In the genomic region with DNA sequence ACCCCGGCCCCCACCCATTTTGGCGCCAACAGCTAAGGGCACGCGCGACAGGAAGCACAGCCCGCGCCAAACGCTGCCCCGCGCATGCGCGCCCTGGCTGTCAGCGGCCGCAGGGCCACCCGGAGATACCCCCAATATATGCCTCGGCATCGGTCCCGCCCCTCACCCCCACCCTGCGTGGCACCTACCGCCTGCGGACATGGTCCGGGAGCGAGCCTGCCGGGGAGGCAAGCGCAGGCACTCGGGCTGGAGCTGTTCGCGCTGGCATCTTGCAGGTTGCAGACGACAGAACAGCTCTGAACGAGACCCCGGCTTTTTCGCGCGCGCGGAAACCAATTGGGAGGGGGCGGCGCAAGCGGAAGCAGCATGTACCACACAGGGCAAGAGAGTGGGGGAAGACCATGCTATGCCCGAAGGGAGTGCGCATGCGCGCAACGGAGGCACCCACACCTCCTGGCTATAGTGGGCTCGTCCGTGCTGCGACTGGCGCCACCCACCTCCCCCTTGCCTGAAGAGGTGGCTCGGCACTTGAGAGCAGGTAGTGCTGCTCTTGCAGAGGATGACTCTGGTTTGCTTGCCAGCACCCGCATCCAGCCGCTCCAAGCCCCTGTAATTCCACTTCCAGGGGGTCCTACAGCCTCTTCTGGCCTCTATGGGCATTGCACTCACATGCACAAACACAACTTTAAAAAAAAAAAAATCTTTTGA, we compare ENCODE assay signal across 8 mouse cellular contexts. TPM values are rescaled to one million over a fixed set of nuclear protein-coding genes. Genes with fewer than 3 reads are reported as not detected.
A peak's percentile ranks its signal among the peaks of the same experiment; 100 is the strongest.
DNase-seq lines count a peak whose midpoint lies in the region; ATAC-seq and TF ChIP-seq lines count a peak whose summit lies in the region.

No protein-coding gene starts in this region.

- peak overlapping the region; percentile 87 for H3K4me3 ChIP-seq in embryonic facial prominence, embryonic 13.5 days
- peak overlapping the region; percentile 85 for H3K4me3 ChIP-seq in heart, adult 2 months
- H3K4me3 ChIP-seq in limb, embryonic 13.5 days = peak overlapping the region; percentile 86
- H3K4me3 ChIP-seq in midbrain, embryonic 16.5 days (ENCODE audit: low read depth, low read length) = peak overlapping the region; percentile 86

- peak; percentile 60 for TF ChIP-seq POLR2A in heart, adult 2 months (IDR thresholded peaks at IDR 0.05; ENCODE audit: insufficient read depth, low read depth, low read length)

- intact Hi-C loops in heart, adult 2 months (cut with DNase I) = loop anchor here (1.0 kb wide), 1 partner anchor 24 kb away; a partner anchor contains a TSS

- TF ChIP-seq CTCF in heart, adult 2 months (IDR thresholded peaks at IDR 0.05) = peak; percentile 63

- peak overlapping the region; percentile 87 for H3K9ac ChIP-seq in embryonic facial prominence, embryonic 13.5 days
- peak overlapping the region; percentile 81 for H3K9ac ChIP-seq in heart, adult 2 months (ENCODE audit: low read depth, low read length)
- H3K9ac ChIP-seq in limb, embryonic 13.5 days = peak overlapping the region; percentile 91
- peak overlapping the region; percentile 84 for H3K9ac ChIP-seq in midbrain, embryonic 16.5 days (ENCODE audit: low read depth, low read length)

- TF ChIP-seq EP300 in heart, adult 2 months (IDR thresholded peaks at IDR 0.05; ENCODE audit: insufficient read depth, low read depth, low read length) = peak; percentile 71; the same call in 1 of the 2 replicates

- peak overlapping the region; percentile 94 for H3K27ac ChIP-seq in embryonic facial prominence, embryonic 13.5 days
- peak overlapping the region; percentile 78 for H3K27ac ChIP-seq in heart, adult 2 months
- H3K27ac ChIP-seq in limb, embryonic 13.5 days = peak overlapping the region; percentile 92
- H3K27ac ChIP-seq in midbrain, embryonic 16.5 days (ENCODE audit: low read length) = peak overlapping the region; percentile 87

- DNase-seq in 3134 (ENCODE audit: extremely low read depth, insufficient read length, low spot score) = peak; percentile 95
- DNase-seq in adrenal gland, postnatal 36 days = peak; percentile 95 to 96
- DNase-seq in heart, adult 2 months = peak; percentile 91 to 95
- DNase-seq in kidney, adult 8-10 months = peak; percentile 95 to 96
- peak; percentile 90 to 95 for DNase-seq in spleen, postnatal 10 days (ENCODE audit: low spot score in 2 of 2)

- peaks cover 17% of the 10 kb centered on the region for H3K4me1 ChIP-seq in embryonic facial prominence, embryonic 13.5 days
- H3K4me1 ChIP-seq in heart, adult 2 months (ENCODE audit: control insufficient read depth, insufficient read depth, low read length) = peaks cover 2% of the 10 kb centered on the region
- H3K4me1 ChIP-seq in limb, embryonic 13.5 days = peaks cover 20% of the 10 kb centered on the region
- H3K4me1 ChIP-seq in midbrain, embryonic 16.5 days (ENCODE audit: control insufficient read depth, insufficient read depth, low read length) = peaks cover 15% of the 10 kb centered on the region

- peak; percentile 91 for ATAC-seq in embryonic facial prominence, embryonic 13.5 days (ENCODE audit: insufficient number of reproducible peaks, insufficient read depth, low FRiP score, low TSS enrichment, low read depth)
- ATAC-seq in limb, embryonic 13.5 days (ENCODE audit: low FRiP score, low read depth) = peak; percentile 96
- ATAC-seq in midbrain, embryonic 16.5 days = peak; percentile 97

- WGBS in embryonic facial prominence, embryonic 13.5 days = 0% methylated on average over 51 of the region's 51 CpGs
- WGBS in heart, adult 2 months = under 1% methylated on average over 51 of the region's 51 CpGs
- WGBS in limb, embryonic 13.5 days = under 1% methylated on average over 51 of the region's 51 CpGs
- under 1% methylated on average over 48 of the region's 51 CpGs for WGBS in midbrain, embryonic 16.5 days

- no peaks in the 10 kb centered on the region for H3K9me3 ChIP-seq in embryonic facial prominence, embryonic 13.5 days
- no peaks in the 10 kb centered on the region for H3K9me3 ChIP-seq in limb, embryonic 13.5 days
- no peaks in the 10 kb centered on the region for H3K9me3 ChIP-seq in midbrain, embryonic 16.5 days (replicated peaks; ENCODE audit: control insufficient read depth, low read length, poor library complexity, severe bottlenecking)

- peaks cover 2% of the 10 kb centered on the region; the same call in 1 of the 2 replicates for H3K79me2 ChIP-seq in heart, adult 2 months (replicated peaks; ENCODE audit: control insufficient read depth, insufficient read depth, low read length)

- H3K27me3 ChIP-seq in embryonic facial prominence, embryonic 13.5 days = no peaks in the 10 kb centered on the region
- H3K27me3 ChIP-seq in heart, adult 2 months (ENCODE audit: control insufficient read depth, insufficient read depth, low read length) = no peaks in the 10 kb centered on the region
- no peaks in the 10 kb centered on the region for H3K27me3 ChIP-seq in limb, embryonic 13.5 days
- no peaks in the 10 kb centered on the region for H3K27me3 ChIP-seq in midbrain, embryonic 16.5 days (ENCODE audit: control insufficient read depth, insufficient read depth, low read depth, low read length)

- no peaks in the 10 kb centered on the region; the same call in 1 of the 2 replicates for H3K36me3 ChIP-seq in embryonic facial prominence, embryonic 13.5 days
- H3K36me3 ChIP-seq in heart, adult 2 months (ENCODE audit: control insufficient read depth, insufficient read depth, low read length) = no peaks in the 10 kb centered on the region
- 0 out of 2 replicates have a peak, but pooled peaks cover 5% of the 10 kb centered on the region for H3K36me3 ChIP-seq in limb, embryonic 13.5 days
- no peaks in the 10 kb centered on the region for H3K36me3 ChIP-seq in midbrain, embryonic 16.5 days (ENCODE audit: control insufficient read depth, insufficient read depth, low read length)

- H3K4me2 ChIP-seq in embryonic facial prominence, embryonic 13.5 days = peak overlapping the region; percentile 89
- H3K4me2 ChIP-seq in limb, embryonic 13.5 days (replicated peaks) = peak overlapping the region; percentile 89
- peak overlapping the region; percentile 93 for H3K4me2 ChIP-seq in midbrain, embryonic 16.5 days (ENCODE audit: low read length)

RNA-seq across cellular contexts. Expression of a gene that starts 7.0 kb away (rescaled TPM):
- 10 to 100 TPM; 42.9 to 59.7 TPM for total RNA-seq in adrenal gland, postnatal 36 days (2021)
- 102 and 109 TPM in 2 replicates for polyA plus RNA-seq in embryonic facial prominence, embryonic 13.5 days (2015; fragmentation: Nextera tagmentation; extraction: Ambion mirVana)
- 10 to 100 TPM; 11.1 to 11.6 TPM for total RNA-seq in heart, adult 2 months (2021)
- 9.1 and 11.7 TPM in 2 replicates for polyA plus RNA-seq in heart, adult 2 months (2012; rRNA removed)
- polyA plus RNA-seq in limb, embryonic 13.5 days (2015; fragmentation: Nextera tagmentation; extraction: Ambion mirVana) = 97.6 and 104 TPM in 2 replicates
- polyA plus RNA-seq in midbrain, embryonic 16.5 days (2015; fragmentation: Nextera tagmentation; extraction: Ambion mirVana) = 67.7 and 71.7 TPM in 2 replicates

RNA-seq across cellular contexts. Expression of a gene that starts 23.9 kb away (rescaled TPM):
- 10 to 100 TPM; 16.5 to 19.2 TPM for total RNA-seq in adrenal gland, postnatal 36 days (2021)
- 67.8 and 71.5 TPM in 2 replicates for polyA plus RNA-seq in embryonic facial prominence, embryonic 13.5 days (2015; fragmentation: Nextera tagmentation; extraction: Ambion mirVana)
- total RNA-seq in heart, adult 2 months (2021) = 1 to 10 TPM; 2.8 to 3.2 TPM
- polyA plus RNA-seq in heart, adult 2 months (2012; rRNA removed) = 4.2 and 6.1 TPM in 2 replicates
- 60.3 and 66.9 TPM in 2 replicates for polyA plus RNA-seq in limb, embryonic 13.5 days (2015; fragmentation: Nextera tagmentation; extraction: Ambion mirVana)
- 9.7 and 10.3 TPM in 2 replicates for polyA plus RNA-seq in midbrain, embryonic 16.5 days (2015; fragmentation: Nextera tagmentation; extraction: Ambion mirVana)

RNA-seq across cellular contexts. Expression of a gene that starts 49.9 kb away (rescaled TPM):
- total RNA-seq in adrenal gland, postnatal 36 days (2021) = 100 to 1,000 TPM; 122 to 130 TPM
- 142 TPM in 2 replicates for polyA plus RNA-seq in embryonic facial prominence, embryonic 13.5 days (2015; fragmentation: Nextera tagmentation; extraction: Ambion mirVana)
- 100 to 1,000 TPM; 124 to 130 TPM for total RNA-seq in heart, adult 2 months (2021)
- 173 and 226 TPM in 2 replicates for polyA plus RNA-seq in heart, adult 2 months (2012; rRNA removed)
- 131 and 133 TPM in 2 replicates for polyA plus RNA-seq in limb, embryonic 13.5 days (2015; fragmentation: Nextera tagmentation; extraction: Ambion mirVana)
- 101 and 104 TPM in 2 replicates for polyA plus RNA-seq in midbrain, embryonic 16.5 days (2015; fragmentation: Nextera tagmentation; extraction: Ambion mirVana)

RNA-seq across cellular contexts. Expression of a gene that starts 54.3 kb away (rescaled TPM):
- 100 to 1,000 TPM; 154 to 178 TPM for total RNA-seq in adrenal gland, postnatal 36 days (2021)
- 292 and 343 TPM in 2 replicates for polyA plus RNA-seq in embryonic facial prominence, embryonic 13.5 days (2015; fragmentation: Nextera tagmentation; extraction: Ambion mirVana)
- total RNA-seq in heart, adult 2 months (2021) = 100 to 1,000 TPM; 101 to 113 TPM
- polyA plus RNA-seq in heart, adult 2 months (2012; rRNA removed) = 69.6 and 69.9 TPM in 2 replicates
- polyA plus RNA-seq in limb, embryonic 13.5 days (2015; fragmentation: Nextera tagmentation; extraction: Ambion mirVana) = 329 and 337 TPM in 2 replicates
- polyA plus RNA-seq in midbrain, embryonic 16.5 days (2015; fragmentation: Nextera tagmentation; extraction: Ambion mirVana) = 243 TPM in 2 replicates

Comparison
In these comparisons a context has a peak if more than half of its experiments do, and no peak if none do; other contexts are left out.
1. Peak in every context shown above with its lines: DNase-seq, ATAC-seq, H3K4me3 ChIP-seq and H3K27ac ChIP-seq.